Mouse (Mus musculus) kidney, postnatal 10 days (tissue): ENCODE measurements around the gene Slc1a2.

Experiments
- DNase-seq: peaks from one replicate; pipeline ENCODE4 v3.0.0; 2021; ENCODE audit warnings: mixed read lengths

Gene Slc1a2

DNA sequence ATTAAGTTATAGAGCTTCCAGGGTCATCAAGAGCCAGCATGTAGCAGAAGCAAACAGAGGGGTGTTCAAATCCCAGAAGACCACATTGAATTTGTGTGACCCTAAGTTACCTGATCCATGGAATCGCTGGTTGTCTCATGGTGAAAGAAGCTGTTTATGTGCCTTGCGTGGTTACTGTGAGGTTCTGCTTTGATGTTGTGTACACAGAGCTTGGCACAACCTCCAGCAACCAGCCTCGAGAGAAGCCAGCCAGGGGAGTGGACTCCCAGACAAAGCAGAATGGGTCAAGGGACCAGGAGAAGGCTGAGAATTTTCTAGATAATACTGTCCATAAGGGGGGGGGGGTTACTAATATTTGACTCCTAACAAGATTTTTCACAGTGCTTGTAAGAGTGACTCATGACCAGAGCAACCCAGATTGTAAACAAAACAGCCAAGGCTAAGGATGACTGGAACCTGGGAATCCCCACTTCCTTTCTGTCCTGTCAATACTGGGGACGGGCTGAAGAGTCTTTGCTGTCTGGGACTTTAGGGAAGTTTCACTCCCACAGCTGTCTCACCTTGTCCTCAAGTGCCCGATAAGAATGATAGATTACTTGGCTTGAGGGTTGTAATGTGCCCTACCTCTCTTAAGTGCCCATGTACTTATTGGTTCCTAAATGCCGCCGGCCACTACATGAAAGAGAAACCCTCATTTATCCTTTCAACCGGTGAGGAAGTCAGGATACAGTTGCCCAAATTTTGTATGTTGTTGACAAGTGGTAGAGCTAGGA is 106.3 kb downstream of the Slc1a2 start:
- no peak for DNase-seq

DNA sequence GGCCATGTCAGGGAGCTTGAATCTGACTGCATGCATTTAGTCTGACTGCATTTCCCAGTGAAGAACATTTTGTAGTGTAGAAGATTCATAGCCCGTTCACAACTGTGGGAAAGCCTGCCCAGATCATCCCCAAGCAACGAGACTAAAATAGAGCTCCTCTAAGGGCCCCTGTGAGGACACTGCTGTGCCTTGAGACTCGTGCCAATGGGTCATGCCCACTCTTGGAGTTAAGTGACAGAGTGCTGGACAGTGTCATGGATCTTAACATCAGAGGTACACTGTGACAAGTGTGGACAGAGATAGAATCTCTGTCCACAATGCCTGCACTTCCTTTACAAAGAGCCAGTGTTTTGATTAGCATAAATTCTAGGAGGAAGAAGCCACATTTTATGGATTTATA is 109.8 kb downstream of the Slc1a2 start:
- no peak for DNase-seq

DNA sequence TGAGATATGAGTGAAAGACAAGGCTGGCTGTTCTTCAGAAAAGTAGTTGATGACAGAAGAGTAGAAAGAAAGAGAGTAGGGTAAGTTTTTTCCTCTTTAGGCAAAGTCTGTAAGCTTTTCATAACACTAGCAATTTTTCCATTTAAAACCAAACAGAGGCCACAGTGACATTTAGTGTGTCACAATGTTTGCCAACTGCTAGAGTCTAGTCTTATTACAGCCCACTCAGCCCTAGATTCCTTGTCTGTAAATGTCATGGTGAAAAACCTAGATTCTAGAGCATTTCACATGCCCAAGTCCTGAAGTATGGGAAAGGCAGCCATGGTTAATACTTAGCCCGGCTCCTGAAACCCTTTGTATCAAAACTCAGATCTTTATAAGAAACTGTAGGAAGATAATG is 112.8 kb downstream of the Slc1a2 start:
- DNase-seq = no peak

DNA sequence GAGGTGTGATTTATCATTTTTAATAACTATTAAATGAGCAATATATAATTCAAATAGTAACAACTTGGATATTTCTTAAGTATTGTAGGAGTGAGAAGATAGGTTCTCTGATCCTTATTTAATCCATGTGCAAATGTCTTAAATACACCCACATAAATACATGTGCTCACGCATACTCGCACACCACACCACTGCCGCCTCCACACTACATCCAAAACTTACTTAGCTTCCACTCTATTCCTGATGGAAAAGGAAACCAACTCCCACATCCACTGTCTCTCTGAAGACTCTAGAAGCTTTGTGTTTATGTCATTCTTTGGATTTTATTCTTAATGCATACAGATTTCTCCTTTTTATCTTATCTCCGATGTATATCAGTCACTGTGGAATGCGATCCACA is 113.8 kb downstream of the Slc1a2 start:
- no peak for DNase-seq

DNA sequence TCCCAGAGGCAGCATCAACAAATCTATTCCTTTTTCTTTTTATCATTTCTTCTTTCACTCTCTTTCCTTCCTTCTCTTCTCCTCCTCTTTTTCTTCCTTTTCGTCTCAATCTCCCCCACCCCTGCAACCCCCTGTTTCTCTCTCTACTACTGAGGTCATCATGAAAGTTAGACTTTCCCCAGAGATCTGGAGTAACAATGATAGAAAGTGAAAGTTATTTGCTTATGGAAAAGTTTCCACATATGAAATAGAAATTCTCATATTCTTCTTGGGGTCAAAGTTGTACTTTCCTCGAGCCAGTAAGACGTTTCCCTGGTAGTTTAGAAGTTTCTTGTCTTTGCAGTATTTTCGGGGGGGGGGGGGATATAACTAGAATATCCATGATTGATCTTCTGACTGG is 116.2 kb downstream of the Slc1a2 start:
- DNase-seq = no peak

DNA sequence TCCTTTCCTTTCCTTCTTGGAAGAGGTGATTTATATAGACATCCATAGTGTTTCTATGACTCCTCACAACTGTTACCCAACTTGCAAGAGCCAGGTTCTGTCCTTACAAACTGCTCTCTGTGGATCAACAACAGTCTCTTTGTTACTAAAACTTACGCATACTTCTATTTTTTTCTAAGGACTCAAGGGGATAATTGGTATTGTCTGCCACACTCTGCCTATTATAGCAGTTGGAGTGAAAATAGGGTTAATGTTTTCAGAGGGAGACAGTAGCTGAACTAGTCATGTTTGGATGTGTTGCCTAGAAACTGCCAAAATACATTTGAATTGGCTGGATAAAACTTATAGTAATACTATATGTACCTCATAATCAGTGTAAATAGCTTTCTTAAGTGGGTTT is 117.1 kb downstream of the Slc1a2 start:
- no peak for DNase-seq

DNA sequence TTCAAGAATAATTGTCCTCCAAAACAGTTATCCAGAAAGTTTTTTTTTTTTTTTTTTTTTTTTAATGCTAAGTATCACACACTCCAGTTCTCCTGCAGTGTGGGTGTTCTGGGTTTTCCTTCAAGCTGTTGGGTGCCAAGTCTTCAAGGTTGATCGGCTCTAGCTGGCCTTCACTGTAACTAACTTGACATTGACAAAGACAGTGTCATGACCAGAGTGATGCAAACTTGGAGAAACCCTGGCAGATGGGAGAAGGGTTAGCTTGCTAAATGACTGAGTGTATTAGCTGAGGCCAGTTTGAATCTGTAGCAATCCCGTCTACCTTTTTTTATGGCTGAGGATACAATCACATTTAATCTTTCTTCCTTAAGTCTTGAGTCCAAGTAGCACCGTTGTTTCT is 119.7 kb downstream of the Slc1a2 start:
- no peak for DNase-seq

DNA sequence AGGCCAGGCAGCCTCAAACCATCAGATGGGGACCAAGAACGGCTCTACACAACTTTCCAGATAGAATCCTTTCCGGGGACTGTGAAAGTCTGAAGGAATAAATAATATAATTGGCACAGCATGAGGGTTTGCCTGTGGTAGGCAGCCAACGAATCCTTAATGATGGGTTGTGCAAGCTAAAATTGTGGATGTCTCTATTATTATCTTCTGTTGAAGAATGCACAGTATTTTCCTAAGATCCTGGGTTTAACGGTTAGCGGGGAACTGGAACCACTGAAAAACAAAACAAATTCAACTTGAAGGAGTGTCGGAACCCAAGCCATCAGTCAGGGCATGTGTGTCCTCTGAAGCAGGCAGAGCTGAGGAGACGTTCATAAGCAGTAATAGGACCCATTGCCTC is 124.3 kb downstream of the Slc1a2 start:
- DNase-seq = no peak

DNA sequence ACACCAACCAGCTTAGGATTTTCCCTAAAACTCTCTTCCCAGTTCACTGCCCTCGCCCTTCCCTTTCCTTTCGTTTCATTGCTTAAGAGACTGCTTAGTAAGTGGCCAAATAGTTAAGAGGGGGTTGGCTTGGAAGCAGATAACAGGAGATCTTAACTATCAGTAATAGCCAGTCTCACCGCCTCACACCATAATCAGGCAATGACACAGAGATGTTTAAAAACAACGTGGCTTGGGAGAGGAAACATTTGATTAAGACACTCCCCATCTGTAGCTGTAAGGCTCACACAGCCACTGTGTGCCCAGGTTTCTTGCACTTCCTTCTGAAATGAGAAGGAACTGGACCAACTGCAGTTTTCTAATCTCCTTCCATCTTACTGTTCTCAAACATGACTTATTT is 127.2 kb downstream of the Slc1a2 start:
- DNase-seq = no peak

DNA sequence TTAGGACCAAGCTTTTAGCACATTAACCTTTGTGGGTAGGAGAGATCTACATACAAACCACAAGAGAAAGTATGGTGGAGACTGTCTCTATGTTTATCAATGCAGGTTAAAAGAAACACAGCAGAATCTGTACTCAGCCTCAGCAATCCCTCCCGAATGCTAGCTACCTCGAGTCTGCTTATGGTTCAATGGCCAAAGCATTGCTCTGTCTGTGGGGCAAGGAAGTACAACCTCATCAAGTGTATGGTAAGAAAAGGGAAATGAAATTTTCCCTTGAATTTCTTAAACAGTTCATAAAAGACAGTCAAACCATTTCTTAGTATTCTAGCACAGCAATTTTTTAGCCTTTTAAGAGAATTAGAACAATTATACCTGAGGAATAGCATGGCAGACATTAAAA is 133.2 kb downstream of the Slc1a2 start:
- no peak for DNase-seq

DNA sequence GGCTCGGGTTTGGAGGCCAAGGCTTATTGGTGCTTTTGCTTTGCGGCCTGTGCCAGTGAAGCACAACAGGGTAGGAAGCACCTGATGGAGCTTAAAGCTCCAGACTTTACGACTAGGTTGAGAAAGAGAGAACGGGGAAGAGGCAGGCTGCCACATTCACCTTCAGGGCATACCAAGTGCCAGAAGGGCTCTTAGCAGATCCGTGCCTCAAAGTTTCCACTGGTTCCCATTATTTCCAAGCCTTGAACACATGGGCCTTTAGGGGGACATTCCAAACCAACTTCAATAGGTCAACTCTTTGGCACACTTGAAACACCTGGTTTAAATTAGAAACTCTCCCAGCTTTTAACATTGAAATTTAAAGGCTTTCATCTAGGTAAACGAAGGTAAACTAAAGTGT is 134.3 kb downstream of the Slc1a2 start:
- DNase-seq = no peak

DNA sequence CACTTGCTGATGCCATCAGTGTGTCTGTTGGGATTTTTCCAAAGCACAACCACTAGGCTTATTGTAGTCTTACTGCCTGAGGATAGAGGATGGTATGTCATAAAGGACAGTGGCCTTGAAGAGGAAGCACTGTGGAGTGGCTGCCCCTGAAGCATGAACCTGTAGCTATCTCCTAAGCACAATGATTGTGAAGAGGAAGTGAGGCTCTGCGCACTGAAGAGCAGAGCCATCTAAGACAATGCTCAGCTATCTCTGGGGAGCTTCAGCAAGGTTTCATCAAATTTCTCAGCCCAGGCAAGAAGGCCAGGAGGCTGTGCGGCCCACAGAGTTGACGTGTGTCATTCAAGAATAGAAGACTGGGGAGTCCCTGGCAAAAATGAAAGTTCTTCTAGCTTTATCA is 136.6 kb downstream of the Slc1a2 start:
- no peak for DNase-seq

DNA sequence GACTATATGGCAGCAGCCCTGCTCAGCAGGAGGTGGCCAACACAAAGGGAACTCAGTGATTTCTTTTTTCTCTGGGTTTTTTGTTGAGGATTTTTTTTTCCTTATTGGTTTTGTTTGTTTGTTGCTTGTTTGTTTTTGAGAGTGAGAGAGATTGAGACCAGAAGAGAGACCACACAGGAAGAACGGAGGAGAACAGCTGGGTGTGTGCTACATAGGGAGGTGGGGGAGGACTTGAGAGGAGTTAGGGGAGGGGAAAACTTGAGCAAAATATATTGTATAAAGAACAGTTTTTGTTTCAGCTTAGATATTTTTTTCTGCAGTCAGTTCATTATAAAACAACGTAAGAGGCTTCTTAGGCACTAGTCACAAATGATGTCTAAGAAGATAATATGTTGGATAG is 139.7 kb downstream of the Slc1a2 start:
- no peak for DNase-seq

DNA sequence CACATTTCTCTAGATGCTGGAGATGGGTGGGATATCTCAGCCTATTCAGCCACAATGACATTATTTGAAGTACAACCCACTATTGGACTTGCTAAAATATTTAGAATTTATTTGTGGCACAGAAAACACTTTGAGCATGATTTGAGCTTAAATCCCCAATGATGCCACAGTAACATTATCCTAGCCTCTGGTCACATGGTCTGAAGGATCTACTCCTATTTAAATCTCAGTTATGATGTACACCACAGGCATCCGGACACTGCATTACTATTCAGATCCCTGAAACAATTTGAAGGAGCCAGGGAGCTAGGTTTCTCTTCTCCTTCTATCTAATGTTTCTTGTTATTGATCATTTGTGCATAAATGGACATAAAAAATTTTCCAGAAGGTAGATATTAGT is 143.4 kb downstream of the Slc1a2 start:
- DNase-seq = no peak

DNA sequence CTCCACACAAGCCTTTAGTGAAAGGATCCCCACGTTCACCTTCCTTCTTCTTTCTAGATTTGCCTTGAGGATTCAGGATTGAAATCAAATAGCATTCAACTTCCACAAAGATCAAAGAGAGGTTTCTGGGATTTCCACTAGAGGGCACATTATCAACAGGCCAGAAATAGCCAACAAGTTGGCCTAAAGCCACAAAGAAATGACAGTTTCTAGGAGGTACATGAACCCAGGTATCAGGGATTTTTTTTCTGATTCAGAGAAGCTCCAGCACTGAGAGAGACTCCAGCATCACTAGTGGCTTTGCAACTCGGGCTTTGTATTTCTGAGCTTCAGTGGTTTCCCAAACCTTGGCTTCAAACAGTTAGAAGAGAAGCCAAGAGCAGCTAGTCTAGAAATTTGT is 145.7 kb downstream of the Slc1a2 start:
- DNase-seq = no peak

DNA sequence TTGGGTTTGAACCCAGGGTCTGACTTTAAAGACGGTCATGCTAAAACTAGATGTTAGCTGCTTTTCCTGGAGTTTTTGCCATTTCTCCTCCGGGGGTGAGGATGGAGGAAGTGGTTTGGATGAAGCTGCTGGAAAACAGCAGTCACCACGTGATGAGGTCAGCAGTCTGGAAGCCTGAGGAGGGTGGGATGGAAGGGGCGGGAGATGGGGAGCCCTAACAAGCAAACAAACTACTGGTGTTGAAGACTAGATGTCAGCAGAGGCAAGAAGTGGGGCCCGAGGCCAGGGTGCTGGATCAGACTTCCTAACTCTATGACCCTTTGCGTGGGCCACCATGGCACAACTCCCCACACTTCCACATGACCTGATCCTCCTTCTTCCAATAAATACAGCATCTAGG is 146.8 kb downstream of the Slc1a2 start:
- DNase-seq = peak; percentile 19

DNA sequence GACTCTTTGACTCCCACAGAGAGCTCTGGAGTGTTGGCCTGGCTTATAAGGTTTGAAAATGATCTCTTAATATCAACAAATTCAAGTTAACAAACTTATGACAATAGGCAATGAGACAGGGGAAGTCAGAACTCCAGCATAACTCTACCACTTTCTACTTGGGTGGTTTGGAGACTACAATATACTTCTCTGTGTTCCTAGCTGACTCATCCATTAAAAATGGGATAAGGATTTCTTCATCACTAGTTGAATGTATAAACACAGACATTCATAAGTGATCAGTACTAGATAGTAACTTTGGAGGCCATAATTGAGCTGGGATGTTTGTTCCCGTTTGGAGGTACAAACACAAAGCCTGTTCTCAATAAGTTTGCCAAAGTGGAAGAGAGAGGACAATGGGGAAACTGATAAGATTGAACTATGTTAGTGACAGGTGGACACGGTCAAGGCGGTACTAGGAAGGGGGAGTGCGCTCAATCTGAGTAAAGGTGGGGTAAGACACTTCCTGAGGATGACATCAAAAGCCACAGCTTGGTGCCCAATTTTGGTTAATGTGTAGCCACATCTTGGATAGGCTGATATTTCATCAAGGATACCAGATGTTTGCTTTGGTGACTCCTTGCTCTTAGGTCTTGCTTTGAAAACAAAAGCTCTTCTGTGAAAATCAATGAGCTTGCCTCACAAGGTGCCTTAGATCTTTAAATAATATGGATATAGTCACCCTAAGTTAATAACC is 147.5 kb downstream of the Slc1a2 start:
- no peak for DNase-seq

DNA sequence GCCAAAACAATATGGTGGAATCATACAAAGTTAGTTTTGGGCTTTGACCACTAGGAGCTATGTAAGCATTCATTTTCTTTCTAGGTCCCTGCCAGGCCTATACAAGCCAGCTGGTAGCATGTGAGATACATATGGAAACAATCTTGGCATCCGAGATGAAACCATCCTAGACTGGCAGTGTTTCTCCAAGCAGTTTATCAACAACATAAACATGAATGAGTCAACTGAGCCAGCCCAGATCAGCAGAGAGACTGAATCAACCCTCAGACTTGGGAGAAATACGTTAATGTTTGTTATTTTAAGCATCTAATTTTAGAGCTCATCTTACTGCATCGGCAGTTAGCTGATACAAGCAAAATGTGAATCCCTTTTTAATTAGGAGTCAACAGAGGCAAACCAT is 149.2 kb downstream of the Slc1a2 start:
- DNase-seq = no peak

DNA sequence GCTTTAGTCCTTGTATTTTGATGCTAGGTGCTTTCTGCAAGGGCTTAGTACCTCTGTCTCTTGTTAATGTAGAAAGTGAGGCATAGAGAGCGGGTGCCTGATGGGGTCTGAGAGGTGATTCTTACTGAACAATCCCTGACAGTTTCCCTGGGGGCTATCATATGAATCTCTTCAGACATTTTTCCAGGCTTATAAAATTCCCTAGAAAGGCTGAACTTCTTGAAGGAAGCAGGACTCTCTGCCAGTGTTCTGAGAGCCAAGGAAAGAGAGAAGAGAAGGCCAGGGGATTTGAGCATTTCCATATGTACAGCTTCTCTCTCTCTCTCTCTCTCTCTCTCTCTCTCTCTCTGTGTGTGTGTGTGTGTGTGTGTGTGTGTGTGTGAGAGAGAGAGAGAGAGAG is 151.0 kb downstream of the Slc1a2 start:
- no peak for DNase-seq

DNA sequence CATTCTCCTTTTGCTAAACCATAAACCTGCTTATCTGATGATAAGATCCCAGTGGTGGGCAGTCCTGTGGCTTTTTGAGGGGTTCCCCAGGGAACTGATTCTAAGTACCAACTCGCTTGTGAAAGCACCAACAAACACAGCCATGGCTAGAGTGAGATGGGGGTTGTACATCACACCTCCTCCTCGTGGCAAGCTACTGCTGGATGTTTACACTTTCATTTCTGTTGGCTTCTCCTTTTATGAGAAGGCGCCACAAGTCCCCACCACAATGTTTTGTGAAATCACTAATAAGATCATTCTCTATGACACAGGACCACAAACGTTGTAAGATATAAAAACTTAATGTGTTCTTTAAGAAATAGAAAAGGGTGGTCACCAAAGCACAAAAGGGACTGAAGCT is 154.3 kb downstream of the Slc1a2 start:
- DNase-seq = no peak

DNA sequence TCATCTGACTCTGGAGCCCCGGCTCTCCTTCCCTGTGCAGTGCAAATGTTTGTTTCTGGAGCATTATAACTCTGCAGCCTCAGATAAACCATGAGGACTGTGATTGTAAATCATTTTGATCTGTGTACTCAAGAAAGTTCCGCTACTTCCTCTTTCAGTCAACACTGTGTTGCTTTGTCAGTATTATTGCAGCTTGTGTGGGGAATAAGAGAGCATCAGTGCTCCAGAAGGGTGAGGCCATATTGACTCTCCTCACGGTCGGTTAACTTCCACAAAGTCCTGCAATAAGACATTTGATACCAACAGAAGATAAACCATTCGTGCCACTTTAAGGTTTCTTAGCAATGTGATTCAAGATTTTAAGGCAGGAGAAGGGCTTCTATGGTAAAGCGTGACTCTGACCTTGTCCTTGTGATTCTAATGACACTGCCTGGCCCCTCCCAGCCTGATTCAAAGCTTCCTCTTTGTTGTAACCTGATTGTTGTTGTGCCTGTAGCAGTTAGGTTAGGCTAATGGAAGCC is 156.9 kb downstream of the Slc1a2 start:
- peak; percentile 15 for DNase-seq

DNA sequence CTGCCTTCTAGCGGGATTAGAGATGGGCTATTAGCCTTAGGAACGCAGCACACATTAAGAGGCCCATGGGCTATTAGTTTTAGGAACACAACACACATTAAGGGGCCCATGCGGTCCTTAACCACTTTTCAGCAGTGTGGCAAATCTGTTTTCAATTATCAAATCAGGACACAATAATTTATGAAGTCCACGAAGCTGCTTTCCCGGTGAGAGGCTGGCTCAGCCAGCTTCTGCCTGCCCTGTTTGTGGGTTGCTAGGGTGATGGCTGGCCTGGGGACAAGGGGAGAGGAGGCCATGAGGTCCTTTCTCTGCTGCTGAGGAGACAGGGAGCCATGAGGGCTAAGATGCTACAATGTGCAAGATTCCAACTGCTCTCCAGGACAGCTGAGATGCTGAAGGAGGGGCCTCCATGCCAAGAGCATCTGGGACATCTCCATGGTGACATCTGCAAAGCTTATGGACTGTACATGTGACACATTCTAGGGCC is 161.8 kb downstream of the Slc1a2 start:
- peak; percentile 52 for DNase-seq

DNA sequence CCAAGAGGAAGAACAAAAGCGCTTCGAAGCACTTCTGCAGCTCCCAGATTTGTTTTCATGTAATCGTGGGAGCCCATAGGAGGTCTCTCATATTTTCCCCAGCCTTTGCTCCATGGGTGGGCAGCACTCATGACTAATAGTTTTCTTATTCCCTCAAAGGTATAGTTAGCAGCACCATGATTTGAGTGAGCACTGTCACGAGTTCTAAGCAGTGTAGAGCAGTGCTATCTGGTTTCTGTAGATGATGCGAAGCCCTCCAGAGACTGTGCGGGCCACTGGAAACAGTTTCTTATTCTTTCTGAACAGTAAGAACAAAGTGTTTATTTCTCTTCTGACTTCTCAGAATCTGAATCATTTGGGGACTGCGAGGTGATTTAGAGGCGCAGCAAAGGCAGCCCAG is 162.3 kb downstream of the Slc1a2 start:
- no peak for DNase-seq

DNA sequence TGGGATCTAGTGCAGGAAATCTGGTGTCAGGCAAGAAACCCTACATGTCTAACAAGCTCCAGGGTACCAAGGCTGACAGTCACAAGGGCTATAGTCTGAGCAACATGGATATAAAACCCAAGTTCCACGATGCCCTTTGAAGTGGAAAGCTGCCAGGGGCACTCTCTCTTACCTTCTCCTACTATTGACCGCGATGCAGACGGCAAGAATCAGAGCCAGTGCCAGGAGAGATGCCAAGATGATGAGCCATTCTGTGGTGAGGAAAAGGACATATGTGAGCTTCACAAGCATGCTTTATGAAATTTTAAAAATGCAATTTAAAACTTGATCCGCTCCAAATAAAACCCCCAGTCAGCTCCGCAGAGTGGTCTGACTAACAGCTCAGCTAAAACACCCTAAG is 163.6 kb downstream of the Slc1a2 start:
- no peak for DNase-seq
